Mouse (Mus musculus): ENCODE measurements around the gene 4930590J08Rik. TPM values are rescaled to one million over a fixed set of nuclear protein-coding genes. Genes with fewer than 3 reads are reported as not detected.
A peak's percentile ranks its signal among the peaks of the same experiment; 100 is the strongest.

4930590J08Rik gene
- total and polyA plus RNA-seq, 3 experiments: 0.33 to 0.42 TPM; not detected in 1

- peaks cover 7 to 18% of the 10 kb centered on the region in 2 experiments for H3K27me3 ChIP-seq (ENCODE audit: control insufficient read depth in 1 of 2, insufficient read depth in 2 of 2, low read length in 2 of 2)
- H3K27ac ChIP-seq (ENCODE audit: control insufficient read depth, low read depth, low read length): no peak overlapping the region
- no peaks in the 10 kb centered on the region for H3K4me1 ChIP-seq (ENCODE audit: control insufficient read depth in 1 of 2, insufficient read depth in 2 of 2, low read length in 2 of 2)
- no peaks in the 10 kb centered on the region for H3K9me3 ChIP-seq (replicated peaks; ENCODE audit: insufficient read depth, low read length)
- H3K79me2 ChIP-seq (ENCODE audit: control insufficient read depth, insufficient read depth, low read length, poor library complexity): no peaks in the 10 kb centered on the region
- no peaks in the 10 kb centered on the region for H3K36me3 ChIP-seq (ENCODE audit: control insufficient read depth in 1 of 2, insufficient read depth in 2 of 2, low read length in 2 of 2)
- TF ChIP-seq NRF1 (IDR thresholded peaks at IDR 0.05; ENCODE audit: insufficient read depth, low read depth, low read length, poor library complexity, severe bottlenecking): no peak
- TF ChIP-seq POLR2AphosphoS2 (IDR thresholded peaks at IDR 0.05; ENCODE audit: low read length): no peak
- TF ChIP-seq UBTF (IDR thresholded peaks at IDR 0.05; ENCODE audit: borderline replicate concordance, insufficient read depth, low read depth, low read length): no peak
- no peak for TF ChIP-seq KAT2A (conservative IDR thresholded peaks at IDR 0.05; ENCODE audit: low read depth, low read length)
- no peak for TF ChIP-seq SIN3A (IDR thresholded peaks at IDR 0.05; ENCODE audit: low read length)
- no peak for TF ChIP-seq MAX (IDR thresholded peaks at IDR 0.05; ENCODE audit: low read length)
- no peak overlapping the region for H3K9ac ChIP-seq (ENCODE audit: control insufficient read depth, low read depth, low read length, poor library complexity, severe bottlenecking)
- H3K4me3 ChIP-seq (ENCODE audit: control insufficient read depth in 1 of 2, insufficient read depth in 1 of 2, low read depth in 2 of 2, low read length in 2 of 2): no peak overlapping the region
- no peak for DNase-seq (ENCODE audit: low read depth, low spot score)
Measured at GRCm38 (mm10) chr6:91868091-91868490, 34.5 kb upstream of the 4930590J08Rik start.

- Histone ChIP-seq H3K36me3 (ENCODE audit: control insufficient read depth in 1 of 2, insufficient read depth in 2 of 2, low read length in 2 of 2) (peaks cover 0 to 5% of the 10 kb centered on the region in 2 experiments; a peak in 2 of 4 replicates), H3K27ac (ENCODE audit: control insufficient read depth, low read depth, low read length) (no peak overlapping the region), H3K79me2 (ENCODE audit: control insufficient read depth, insufficient read depth, low read length, poor library complexity) (no peaks in the 10 kb centered on the region), H3K27me3 (ENCODE audit: control insufficient read depth in 1 of 2, insufficient read depth in 2 of 2, low read length in 2 of 2) (peaks cover 0 to 7% of the 10 kb centered on the region in 2 experiments; a peak in 3 of 4 replicates), H3K4me1 (ENCODE audit: control insufficient read depth in 1 of 2, insufficient read depth in 2 of 2, low read length in 2 of 2) (peaks cover 0 to 4% of the 10 kb centered on the region in 2 experiments; a peak in 1 of 4 replicates), H3K9me3 (replicated peaks; ENCODE audit: insufficient read depth, low read length) (no peaks in the 10 kb centered on the region), H3K4me3 (ENCODE audit: control insufficient read depth in 1 of 2, insufficient read depth in 1 of 2, low read depth in 2 of 2, low read length in 2 of 2) (no peak overlapping the region), H3K9ac (ENCODE audit: control insufficient read depth, low read depth, low read length, poor library complexity, severe bottlenecking) (no peak overlapping the region)
- TF ChIP-seq BHLHE40 (IDR thresholded peaks at IDR 0.05; ENCODE audit: borderline replicate concordance, low read depth, low read length) (no peak), TAL1 (IDR thresholded peaks at IDR 0.05; ENCODE audit: low read length) (peak; percentile 25), ELF1 (IDR thresholded peaks at IDR 0.05; ENCODE audit: low read depth, low read length) (no peak), ETS1 (IDR thresholded peaks at IDR 0.05; ENCODE audit: low read depth, low read length) (no peak), EP300 (IDR thresholded peaks at IDR 0.05; ENCODE audit: low read depth in 1 of 2, low read length in 2 of 2) (0 out of 4 replicates have a peak, but pooled peaks have one; percentile 11 to 24), SMC3 (IDR thresholded peaks at IDR 0.05; ENCODE audit: low read depth, low read length) (no peak), USF1 (IDR thresholded peaks at IDR 0.05; ENCODE audit: low read depth, low read length) (no peak), UBTF (IDR thresholded peaks at IDR 0.05; ENCODE audit: borderline replicate concordance, insufficient read depth, low read depth, low read length) (no peak), MAX (IDR thresholded peaks at IDR 0.05; ENCODE audit: low read length) (no peak), ZKSCAN1 (IDR thresholded peaks at IDR 0.05; ENCODE audit: low read depth, low read length) (no peak), ZC3H11A (IDR thresholded peaks at IDR 0.05; ENCODE audit: low read depth, low read length) (no peak), POLR2AphosphoS5 (IDR thresholded peaks at IDR 0.05; ENCODE audit: borderline replicate concordance, low read depth, low read length) (no peak), ZNF384 (IDR thresholded peaks at IDR 0.05; ENCODE audit: low read depth, low read length) (peak; percentile 66; the same call in 1 of the 2 replicates), NELFE (IDR thresholded peaks at IDR 0.05; ENCODE audit: low read depth, low read length) (no peak)
- DNase-seq (ENCODE audit: low read depth, low spot score): no peak
Measured at GRCm38 (mm10) chr6:91872781-91873180, 29.8 kb upstream of the 4930590J08Rik start.
